Mouse (Mus musculus) kidney, adult 2 months (tissue): Measurements from ENCODE around the gene Cfap74.

Experiments used
- CTCF ChIP-seq: fragments of 200-500 bp; conservative IDR thresholded peaks from 2 replicates; pipeline ENCODE4 v1.5.1; 2011; ENCODE audit warnings: low read depth, mild to moderate bottlenecking, control low read depth, low read length, moderate library complexity, mixed read lengths; ENCODE audit not compliant: insufficient read depth, insufficient read length
- POLR2A ChIP-seq: fragments of 200-500 bp; IDR thresholded peaks from one replicate; pipeline ENCODE4 v1.6.1; 2011; ENCODE audit warnings: low read depth, low read length, control low read depth

GRCm38 (mm10) chr4:155470263-155470953, 61.4 kb downstream of the Cfap74 start:
- TF ChIP-seq POLR2A (no peak), CTCF (no peak)
